Mouse (Mus musculus): Measurements from ENCODE around the gene Inpp5k.

The Inpp5k gene

GRCm38 (mm10) chr11:75653781-75654470 lies 23.1 kb downstream of the Inpp5k start:
- peak; percentile 36 to 52 for DNase-seq (ENCODE audit: low spot score in 2 of 2)

DNA sequence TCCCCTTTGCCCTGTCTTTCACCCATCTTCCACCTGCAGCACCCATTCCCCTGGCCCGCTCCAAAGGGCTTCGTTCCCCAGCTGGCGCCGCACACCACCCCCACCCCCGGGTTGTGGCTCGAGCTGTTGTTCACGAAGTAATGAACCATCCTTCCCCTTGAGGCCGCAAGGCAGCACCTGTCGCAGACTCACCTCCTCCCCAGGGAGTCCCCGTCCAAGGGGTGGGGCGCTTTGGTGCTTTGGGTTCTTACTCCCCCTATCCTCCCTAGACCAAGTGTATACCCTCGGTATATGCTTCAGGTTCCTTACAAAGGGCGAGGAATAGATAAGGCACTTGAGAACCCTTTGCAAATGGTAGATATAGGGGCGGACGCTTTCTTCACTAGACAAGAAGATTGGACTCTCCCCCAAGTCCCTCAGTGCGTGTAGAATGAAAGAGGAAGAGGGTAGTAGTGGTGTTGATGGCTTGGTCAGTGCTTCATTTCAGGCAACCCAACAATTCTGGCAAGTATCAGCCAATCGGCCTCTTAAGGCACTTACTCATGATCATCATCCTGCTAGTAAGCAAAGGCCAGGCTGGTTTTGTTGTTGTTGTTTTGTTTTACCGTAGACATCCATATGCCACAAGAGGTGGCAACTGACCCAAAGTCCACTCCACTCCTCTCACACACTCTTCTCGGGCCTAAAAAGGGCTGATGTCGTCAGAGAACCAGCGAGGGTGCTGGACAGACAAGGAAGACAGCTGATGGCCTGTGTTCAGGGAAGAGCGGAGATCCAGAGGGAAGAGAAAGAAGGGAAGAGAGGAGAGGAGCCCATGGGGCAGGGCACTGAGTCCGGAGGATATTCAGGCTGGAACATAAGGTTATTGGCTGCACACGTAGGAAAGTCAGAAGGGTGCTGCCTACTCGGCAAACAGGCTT lies 23.9 kb downstream of the Inpp5k start:
- no peak for DNase-seq (ENCODE audit: low spot score in 2 of 2)

DNA sequence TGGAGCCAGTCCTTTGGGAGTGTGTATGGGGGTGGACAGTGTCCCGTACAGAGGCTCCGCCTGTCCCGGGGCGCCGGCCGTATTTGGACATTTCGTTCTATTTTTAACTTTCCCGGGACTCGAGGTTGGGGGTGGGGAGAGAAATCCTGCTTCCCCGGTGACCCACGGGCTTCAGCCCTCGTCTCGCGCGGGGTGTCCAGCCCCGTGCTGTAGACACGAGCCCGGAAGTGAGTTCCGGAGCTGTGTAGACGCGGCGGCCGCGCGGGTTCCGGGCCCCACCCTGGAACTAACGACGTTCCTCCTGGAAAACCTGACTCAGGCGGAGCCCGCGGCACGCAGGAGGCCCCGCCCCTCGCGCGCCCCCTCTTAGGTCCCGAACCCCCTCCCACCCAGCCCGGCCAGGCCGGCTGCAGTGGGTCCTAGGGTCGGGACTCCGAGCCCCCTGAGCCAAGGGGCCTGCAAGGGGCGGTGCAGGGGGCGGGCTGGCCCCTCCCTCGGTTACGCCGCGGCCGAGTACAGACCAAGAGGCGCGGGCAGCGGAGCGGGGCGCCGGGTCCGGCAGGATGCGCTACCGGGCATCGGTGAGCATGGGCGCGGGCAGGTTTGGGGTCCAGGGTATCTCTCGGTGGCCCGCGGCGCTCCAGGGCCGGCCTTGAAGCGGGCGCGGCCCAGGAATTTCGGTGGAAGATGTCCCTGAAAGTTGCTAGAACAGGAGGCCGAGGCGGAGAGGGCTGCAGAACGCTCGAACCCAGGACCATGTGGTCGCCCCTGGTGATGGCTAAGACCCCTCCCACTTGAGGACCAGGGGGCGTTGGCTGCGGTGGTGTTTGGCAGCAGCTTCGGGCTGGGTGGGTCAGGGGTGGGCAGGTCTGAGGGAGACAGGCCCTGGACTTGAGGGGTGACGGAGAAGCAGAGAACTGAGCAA lies 25.1 kb downstream of the Inpp5k start:
- peak; percentile 44 to 60 for DNase-seq (ENCODE audit: low spot score in 2 of 2)

DNA sequence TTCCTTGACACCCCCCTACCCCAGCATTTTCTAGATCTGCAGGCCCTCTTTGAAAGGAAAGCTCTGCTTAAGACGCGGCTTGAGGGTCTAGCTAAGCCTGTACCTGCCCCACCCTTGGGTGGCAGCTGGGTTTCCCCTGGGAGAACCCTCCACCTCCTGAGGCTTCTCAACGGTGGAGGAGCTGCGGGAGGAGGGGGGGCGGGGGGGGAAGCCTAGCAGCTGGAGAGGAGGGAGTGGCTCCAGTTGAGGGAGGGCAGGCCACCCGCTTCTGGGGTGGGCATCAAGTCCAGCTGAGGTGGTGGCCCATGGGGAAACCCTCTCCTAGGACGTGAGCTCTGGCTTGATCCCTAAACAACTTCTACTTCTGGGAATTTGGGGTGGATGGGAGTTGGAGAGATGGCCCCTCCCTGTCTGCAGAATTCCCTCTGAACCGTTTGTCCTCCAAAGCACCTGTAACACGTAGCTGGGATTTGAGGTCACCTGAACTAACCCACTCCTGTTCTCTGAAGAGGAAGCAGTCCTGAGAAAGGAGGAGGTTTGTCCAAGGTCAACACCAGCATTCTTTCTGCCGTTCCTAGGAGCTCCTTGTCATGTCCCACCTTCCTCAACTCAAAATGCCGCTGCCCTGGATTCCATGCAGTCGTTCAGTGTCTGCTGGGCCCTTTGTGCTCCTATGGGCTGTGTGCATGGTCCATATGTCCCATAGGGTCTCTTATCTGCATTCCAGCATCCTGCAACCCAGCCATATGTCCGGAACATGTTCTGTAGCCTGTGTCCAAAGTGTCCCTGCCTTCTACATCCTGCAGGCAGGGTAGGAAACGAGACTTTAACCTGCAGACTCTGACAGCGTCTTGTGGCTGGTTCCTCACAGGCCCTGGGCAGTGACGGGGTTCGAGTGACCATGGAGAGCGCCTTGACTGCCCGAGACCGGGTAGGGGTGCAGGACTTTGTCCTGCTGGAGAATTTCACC lies 26.1 kb downstream of the Inpp5k start:
- no peak for DNase-seq (ENCODE audit: low spot score in 2 of 2)

GRCm38 (mm10) chr11:75657841-75658240 lies 27.1 kb downstream of the Inpp5k start:
- no peak for DNase-seq (ENCODE audit: low spot score in 2 of 2)

GRCm38 (mm10) chr11:75658311-75658710 lies 27.5 kb downstream of the Inpp5k start:
- no peak for DNase-seq (ENCODE audit: low spot score in 2 of 2)

GRCm38 (mm10) chr11:75658996-75659750 lies 28.4 kb downstream of the Inpp5k start:
- DNase-seq (ENCODE audit: low spot score in 2 of 2), result no peak

- DNase-seq (ENCODE audit: low spot score in 2 of 2), result no peak
Measured at GRCm38 (mm10) chr11:75660081-75660590, 29.3 kb downstream of the Inpp5k start.

GRCm38 (mm10) chr11:75660941-75661800 lies 30.4 kb downstream of the Inpp5k start:
- no peak for DNase-seq (ENCODE audit: low spot score in 2 of 2)

DNA sequence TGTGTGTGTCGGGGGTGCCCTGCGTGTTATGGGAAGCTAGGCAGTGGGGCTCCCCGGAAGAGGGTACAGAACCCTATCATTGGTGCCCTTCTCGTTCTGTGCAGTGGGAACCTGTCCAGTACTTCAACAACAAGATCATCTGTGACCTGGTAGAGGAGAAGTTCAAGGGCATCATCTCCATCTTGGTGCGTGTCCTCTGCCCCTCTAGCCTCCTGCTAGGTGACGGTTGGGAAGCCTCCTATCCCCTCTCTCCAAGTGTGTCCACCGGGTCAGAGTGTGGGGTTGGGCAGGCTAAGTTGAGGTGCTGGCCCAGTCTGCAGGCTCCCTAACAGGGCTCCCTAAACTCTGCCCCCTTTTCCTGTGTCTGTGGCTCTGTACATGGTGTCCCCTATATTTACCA lies 31.3 kb downstream of the Inpp5k start:
- DNase-seq (ENCODE audit: low spot score in 2 of 2), result no peak

- DNase-seq (ENCODE audit: low spot score in 2 of 2), result no peak
Measured at GRCm38 (mm10) chr11:75666296-75666695, 35.5 kb downstream of the Inpp5k start.

- no peak for DNase-seq (ENCODE audit: low spot score in 2 of 2)
Measured at GRCm38 (mm10) chr11:75668621-75669020, 37.8 kb downstream of the Inpp5k start.

DNA sequence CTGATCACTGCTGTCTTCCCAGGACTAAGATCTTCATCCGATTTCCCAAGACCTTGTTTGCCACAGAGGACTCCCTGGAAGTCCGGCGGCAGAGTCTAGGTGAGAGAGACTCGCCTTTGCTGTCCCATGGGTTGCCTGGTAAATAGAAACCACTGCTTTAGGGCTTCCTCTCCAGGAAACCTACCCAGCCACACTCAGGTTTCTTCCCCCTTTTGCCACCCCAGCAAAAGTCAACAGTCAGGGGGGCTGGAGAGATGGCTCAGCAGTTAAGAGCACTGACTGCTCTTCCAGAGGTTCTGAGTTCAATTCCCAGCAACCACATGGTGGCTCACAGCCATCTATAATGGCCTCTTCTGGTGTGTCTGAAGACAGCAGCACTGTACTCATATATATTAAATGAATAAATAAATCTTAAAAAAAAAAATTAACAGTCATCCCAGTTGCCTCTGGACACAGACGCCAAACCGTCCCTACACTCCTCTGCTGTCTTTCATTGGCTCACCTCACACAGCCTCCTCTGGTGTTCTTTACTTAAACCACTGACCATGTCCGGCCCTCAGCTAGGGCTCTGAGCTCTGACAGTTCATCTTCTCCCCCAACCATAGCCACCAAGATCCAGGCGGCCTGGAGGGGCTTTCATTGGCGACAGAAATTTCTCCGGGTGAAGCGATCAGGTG lies 38.5 kb downstream of the Inpp5k start:
- no peak for DNase-seq (ENCODE audit: low spot score in 2 of 2)

GRCm38 (mm10) chr11:75669853-75670200 lies 39.0 kb downstream of the Inpp5k start:
- DNase-seq (ENCODE audit: low spot score in 2 of 2), result no peak

- no peak for DNase-seq (ENCODE audit: low spot score in 2 of 2)
Measured at GRCm38 (mm10) chr11:75671426-75672180, 40.8 kb downstream of the Inpp5k start.

- DNase-seq (ENCODE audit: low spot score in 2 of 2), result no peak
Measured at GRCm38 (mm10) chr11:75673411-75673810, 42.6 kb downstream of the Inpp5k start.

DNA sequence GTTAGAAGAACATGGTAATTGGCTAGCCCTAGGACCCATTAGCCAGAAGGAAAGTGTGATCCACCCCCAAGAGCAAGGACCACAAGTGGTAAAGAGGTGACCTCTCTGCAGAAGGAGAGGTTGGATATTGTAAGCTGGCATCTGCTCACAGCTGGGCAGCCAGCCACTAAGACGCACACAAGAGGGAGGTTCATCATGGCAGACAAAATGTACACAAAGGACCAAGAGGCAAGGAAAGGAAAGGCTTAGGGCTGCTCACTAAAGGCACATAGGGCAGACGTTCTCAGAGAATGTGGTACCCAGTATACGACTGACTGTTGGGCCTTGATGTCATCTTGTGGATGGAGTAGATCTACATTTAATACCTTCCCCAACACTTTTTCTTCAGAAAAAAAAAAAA lies 44.1 kb downstream of the Inpp5k start:
- no peak for DNase-seq (ENCODE audit: low spot score in 2 of 2)

Data from frontal cortex, postnatal 36 days (tissue).